Mouse (Mus musculus) heart, embryonic 16.5 days (tissue): ENCODE measurements around the gene Trib2. TPM values are rescaled to one million over a fixed set of nuclear protein-coding genes. Genes with fewer than 3 reads are reported as not detected.

Experiments
- ATAC-seq: fragments of 200-750 bp; cut with Nextera tagmentation; replicated peaks from 2 replicates; pipeline ENCODE4 v1.8.0; 2017; ENCODE audit warnings: moderate number of reproducible peaks; ENCODE audit not compliant: insufficient read depth, low FRiP score; ENCODE audit errors: extremely low read depth
- H3K27ac ChIP-seq: fragments of 300-500 bp; sonication (generic); 2 replicates; pipeline ENCODE4 v1.5.1; 2014; ENCODE audit warnings: mild to moderate bottlenecking, low read length, control low read depth, moderate library complexity
- H3K27me3 ChIP-seq: fragments of 300-500 bp; sonication (generic); 2 replicates; pipeline ENCODE4 v1.6.1; 2014; ENCODE audit warnings: low read length, mixed read lengths; ENCODE audit not compliant: control insufficient read depth, insufficient read depth
- H3K36me3 ChIP-seq: fragments of 300-500 bp; sonication (generic); 2 replicates; pipeline ENCODE4 v1.6.1; 2014; ENCODE audit not compliant: control insufficient read depth, insufficient read depth
- H3K4me1 ChIP-seq: fragments of 300-500 bp; sonication (generic); 2 replicates; pipeline ENCODE4 v1.6.1; 2014; ENCODE audit warnings: low read length, mixed read lengths; ENCODE audit not compliant: control insufficient read depth, insufficient read depth
- H3K4me2 ChIP-seq: fragments of 300-500 bp; sonication (generic); 2 replicates; pipeline ENCODE4 v1.6.1; 2014; ENCODE audit warnings: low read depth, mild to moderate bottlenecking, control low read depth, low read length
- H3K4me3 ChIP-seq: fragments of 300-500 bp; sonication (generic); 2 replicates; pipeline ENCODE4 v1.5.1; 2014; ENCODE audit warnings: mild to moderate bottlenecking, control low read depth, low read length
- H3K9ac ChIP-seq: fragments of 300-500 bp; sonication (generic); 2 replicates; pipeline ENCODE4 v1.6.1; 2014; ENCODE audit warnings: low read length, control low read depth
- H3K9me3 ChIP-seq: fragments of 300-500 bp; sonication (generic); replicated peaks from 2 replicates; pipeline ENCODE4 v1.6.1; 2016; ENCODE audit warnings: low read length; ENCODE audit not compliant: control insufficient read depth
- WGBS: fragments of 180-500 bp; shearing (Covaris S2); extraction: QIAGEN DNeasy Blood & Tissue Kit; methylation state at CpG from one replicate; pipeline ENCODE4 v1.1.7; 2014; 5-methylcytosine and 5-hydroxymethylcytosine counted together
- polyA plus RNA-seq: library from polyadenylated mRNA; unstranded; fragments of >200 nt; fragmentation: Nextera tagmentation; extraction: Ambion mirVana; gene quantifications from 2 replicates; pipeline ENCODE4 v1.2.1, GENCODE M21; 2015

Gene Trib2
- polyA plus RNA-seq, 1 experiment from 2014 or later: 52.7 TPM

DNA sequence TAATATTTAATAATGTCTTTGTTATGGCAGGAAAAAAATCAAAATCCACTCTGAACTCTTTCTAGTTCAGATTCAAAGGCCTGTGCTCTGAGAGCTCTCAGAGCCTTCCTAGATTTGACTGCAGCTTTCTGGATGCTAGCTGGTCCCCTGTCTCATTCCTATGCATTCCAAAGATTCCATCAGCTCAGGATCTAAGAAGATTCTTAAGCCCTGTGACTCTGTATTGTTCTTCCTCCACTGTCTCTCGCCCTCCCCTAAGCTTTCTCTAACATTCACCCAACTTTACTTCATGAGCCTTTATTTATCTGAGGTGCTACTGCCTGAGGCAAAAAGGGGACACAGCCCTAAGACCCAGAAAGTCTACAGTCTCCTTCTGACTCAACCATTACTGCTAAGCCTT lies 51.5 kb downstream of the Trib2 start:
- H3K9me3 ChIP-seq: no peaks in the 10 kb centered on the region
- H3K9ac ChIP-seq: no peak overlapping the region
- 38% methylated on average over 1 of the region's 1 CpGs for WGBS
- no peak overlapping the region for H3K4me3 ChIP-seq
- no peak for ATAC-seq
- no peaks in the 10 kb centered on the region for H3K27me3 ChIP-seq
- no peak overlapping the region for H3K4me2 ChIP-seq
- H3K36me3 ChIP-seq: no peaks in the 10 kb centered on the region
- no peak overlapping the region for H3K27ac ChIP-seq
- H3K4me1 ChIP-seq: peaks cover 5% of the 10 kb centered on the region; the same call in 1 of the 2 replicates

DNA sequence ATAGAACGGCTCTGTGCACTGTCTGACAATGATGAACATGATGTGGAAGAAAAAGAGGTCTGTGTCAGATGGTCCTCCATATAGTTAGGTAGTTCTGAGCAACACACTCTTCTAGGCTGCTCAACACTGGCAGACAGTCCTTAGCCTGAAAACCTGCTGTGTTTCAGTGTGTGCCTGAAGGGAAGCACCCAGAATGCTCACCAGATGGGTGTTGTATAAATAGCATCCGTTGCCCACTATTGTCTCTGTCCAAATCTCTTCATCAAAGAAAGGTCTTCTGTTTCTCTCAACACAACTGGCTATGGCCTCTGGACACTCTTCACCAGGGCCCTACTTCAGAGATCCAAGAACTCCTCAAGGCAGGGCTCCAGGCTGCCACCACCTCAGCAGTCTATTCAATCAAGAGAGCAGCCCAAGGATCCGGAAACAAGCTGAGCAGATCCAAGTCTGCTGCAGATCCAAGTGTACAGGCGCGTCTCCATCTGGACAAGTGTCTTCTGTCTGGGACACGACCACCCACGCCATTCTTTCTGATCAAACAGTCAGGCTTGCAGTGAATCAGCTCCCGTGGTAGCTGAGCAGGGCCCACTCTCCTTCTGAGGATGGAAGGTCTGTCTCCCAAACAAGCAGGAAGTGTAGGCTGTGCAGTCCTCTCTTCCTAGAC lies 55.1 kb downstream of the Trib2 start:
- no peak overlapping the region for H3K9ac ChIP-seq
- H3K4me3 ChIP-seq: no peak overlapping the region
- ATAC-seq: no peak
- no peak overlapping the region for H3K27ac ChIP-seq
- no peaks in the 10 kb centered on the region for H3K36me3 ChIP-seq
- whole genome bisulfite sequencing: 74% methylated on average over 8 of the region's 8 CpGs
- peaks cover 5% of the 10 kb centered on the region; the same call in 1 of the 2 replicates for H3K4me1 ChIP-seq
- H3K27me3 ChIP-seq: no peaks in the 10 kb centered on the region
- no peak overlapping the region for H3K4me2 ChIP-seq
- no peaks in the 10 kb centered on the region for H3K9me3 ChIP-seq

DNA sequence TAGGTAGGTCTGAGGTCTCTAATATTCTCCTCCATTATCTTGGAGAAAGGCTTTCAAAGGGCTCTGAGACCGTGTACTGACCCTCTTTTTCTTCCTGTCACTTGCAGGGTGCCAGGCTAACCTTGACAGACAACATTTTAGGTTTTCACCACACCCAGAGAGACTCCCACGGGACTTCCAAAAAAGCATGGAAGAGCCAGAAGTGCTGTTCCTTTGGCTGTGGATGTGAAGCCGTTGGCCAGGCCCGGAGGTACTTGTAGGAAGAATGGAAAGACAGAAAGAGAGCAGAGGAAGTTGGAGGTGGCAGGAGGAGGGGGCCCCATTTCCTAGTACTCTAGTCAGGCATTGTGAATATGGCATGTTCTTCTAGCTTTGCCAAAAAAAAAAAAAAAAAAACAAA lies 56.0 kb downstream of the Trib2 start:
- Histone ChIP-seq H3K36me3 (no peaks in the 10 kb centered on the region), H3K27ac (no peak overlapping the region), H3K4me3 (no peak overlapping the region), H3K27me3 (no peaks in the 10 kb centered on the region), H3K4me1 (peaks cover 5% of the 10 kb centered on the region; the same call in 1 of the 2 replicates), H3K9me3 (no peaks in the 10 kb centered on the region), H3K9ac (no peak overlapping the region), H3K4me2 (no peak overlapping the region)
- ATAC-seq: no peak
- 69% methylated on average over 4 of the region's 4 CpGs for WGBS

DNA sequence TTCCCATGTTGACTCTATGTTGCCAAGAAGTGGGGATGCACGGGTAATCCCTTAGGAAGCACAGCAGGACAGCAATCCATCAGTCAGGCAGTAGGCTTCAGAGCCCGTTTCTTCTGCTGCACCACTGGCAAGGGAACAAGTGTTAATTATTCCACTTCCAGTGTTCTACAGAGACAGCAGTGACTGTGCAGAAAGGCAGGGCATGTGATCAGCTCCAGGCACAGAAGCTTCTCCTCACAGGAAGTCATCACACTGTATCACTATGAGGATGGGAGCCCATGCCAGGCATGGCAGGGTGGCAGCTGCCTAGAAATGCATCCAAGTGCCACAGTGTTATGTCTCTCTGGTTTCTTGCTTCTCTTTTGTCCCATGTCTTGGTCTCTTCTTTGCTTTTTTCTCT lies 57.9 kb downstream of the Trib2 start:
- H3K36me3 ChIP-seq: no peaks in the 10 kb centered on the region
- no peaks in the 10 kb centered on the region for H3K27me3 ChIP-seq
- no peaks in the 10 kb centered on the region for H3K9me3 ChIP-seq
- H3K27ac ChIP-seq: no peak overlapping the region
- WGBS: 47% methylated on average over 2 of the region's 2 CpGs
- ATAC-seq: no peak
- peaks cover 3% of the 10 kb centered on the region; the same call in 1 of the 2 replicates for H3K4me1 ChIP-seq
- no peak overlapping the region for H3K4me2 ChIP-seq
- H3K4me3 ChIP-seq: no peak overlapping the region
- no peak overlapping the region for H3K9ac ChIP-seq

DNA sequence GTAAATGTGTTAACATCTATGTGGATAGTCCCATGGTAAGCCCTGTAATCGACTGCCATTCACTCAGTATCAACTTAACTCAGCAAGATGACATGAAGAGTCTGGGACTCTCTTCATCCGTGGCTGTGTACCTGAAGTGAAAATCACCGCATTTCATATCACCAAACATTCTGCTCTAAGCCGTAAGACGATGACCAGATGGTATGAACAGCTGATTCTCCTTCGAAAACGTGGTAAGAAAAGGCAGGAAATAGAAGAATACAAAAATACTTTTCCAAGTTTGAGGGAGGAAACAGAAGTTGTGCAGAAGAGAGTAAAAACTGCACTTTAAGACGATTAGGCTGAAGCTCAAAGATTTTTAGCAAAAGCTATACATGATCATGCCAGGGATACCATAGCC lies 59.4 kb downstream of the Trib2 start:
- Histone ChIP-seq H3K9ac (no peak overlapping the region), H3K4me3 (no peak overlapping the region), H3K27ac (no peak overlapping the region), H3K36me3 (no peaks in the 10 kb centered on the region), H3K9me3 (no peaks in the 10 kb centered on the region), H3K4me2 (no peak overlapping the region), H3K4me1 (peaks cover 3% of the 10 kb centered on the region; the same call in 1 of the 2 replicates), H3K27me3 (no peaks in the 10 kb centered on the region)
- ATAC-seq: no peak
- 68% methylated on average over 8 of the region's 8 CpGs for WGBS

DNA sequence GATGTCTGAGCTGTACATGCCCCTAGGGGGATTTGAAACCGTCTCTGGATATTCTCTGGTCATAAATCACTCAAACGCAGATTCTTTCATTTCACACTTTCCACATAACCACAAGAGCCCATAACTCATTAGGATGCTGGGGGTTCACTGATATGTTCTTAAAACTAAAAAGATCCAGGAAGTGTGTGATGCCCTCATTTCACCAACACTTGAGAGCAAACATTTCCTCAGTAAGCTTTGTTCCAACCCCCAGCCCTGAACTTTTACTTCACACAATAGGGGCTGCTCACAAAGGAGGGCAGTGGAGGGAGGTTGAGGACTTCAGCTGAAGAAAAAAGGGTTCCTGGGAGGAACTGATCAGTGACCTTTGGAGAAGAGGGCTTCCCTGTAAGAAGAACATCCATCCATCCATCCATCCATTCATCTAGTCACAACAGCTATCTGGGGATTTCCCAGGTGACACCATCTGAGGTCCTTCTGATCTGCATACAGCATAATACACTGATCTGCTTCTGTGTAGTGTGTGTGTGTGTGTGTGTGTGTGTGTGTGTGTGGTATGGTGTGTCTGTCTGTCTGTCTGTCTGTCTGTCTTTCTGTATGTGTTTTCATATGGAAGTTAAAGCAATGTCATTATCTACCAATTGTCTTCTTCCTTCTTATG lies 61.6 kb downstream of the Trib2 start:
- no peaks in the 10 kb centered on the region for H3K4me1 ChIP-seq
- H3K4me3 ChIP-seq: no peak overlapping the region
- H3K36me3 ChIP-seq: no peaks in the 10 kb centered on the region
- WGBS: 61% methylated on average over 2 of the region's 2 CpGs
- ATAC-seq: no peak
- H3K9me3 ChIP-seq: no peaks in the 10 kb centered on the region
- H3K4me2 ChIP-seq: no peak overlapping the region
- H3K27me3 ChIP-seq: no peaks in the 10 kb centered on the region
- H3K9ac ChIP-seq: no peak overlapping the region
- no peak overlapping the region for H3K27ac ChIP-seq

DNA sequence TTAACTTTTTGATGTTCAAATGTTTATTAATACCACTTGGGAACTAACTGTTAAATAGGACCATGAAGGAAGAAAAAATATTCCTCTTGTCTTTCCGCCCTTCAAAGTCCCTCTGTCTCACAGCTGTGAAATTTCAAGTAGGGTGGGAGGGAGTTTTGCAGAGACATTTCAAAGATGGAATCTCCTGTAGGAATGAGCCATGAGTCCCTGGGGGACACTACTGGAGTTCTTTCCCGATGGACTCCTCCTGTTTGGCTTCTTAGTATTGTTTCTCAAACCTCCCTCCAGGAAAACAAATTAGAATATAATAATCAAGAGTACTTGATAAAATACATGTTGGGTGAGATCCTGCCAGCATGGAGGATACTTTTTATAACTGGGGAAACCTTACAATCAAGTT lies 62.1 kb downstream of the Trib2 start:
- no peaks in the 10 kb centered on the region for H3K36me3 ChIP-seq
- no peak overlapping the region for H3K9ac ChIP-seq
- no peaks in the 10 kb centered on the region for H3K27me3 ChIP-seq
- no peak overlapping the region for H3K27ac ChIP-seq
- no peaks in the 10 kb centered on the region for H3K4me1 ChIP-seq
- 66% methylated on average over 2 of the region's 2 CpGs for WGBS
- no peak overlapping the region for H3K4me3 ChIP-seq
- ATAC-seq: no peak
- no peak overlapping the region for H3K4me2 ChIP-seq
- no peaks in the 10 kb centered on the region for H3K9me3 ChIP-seq

DNA sequence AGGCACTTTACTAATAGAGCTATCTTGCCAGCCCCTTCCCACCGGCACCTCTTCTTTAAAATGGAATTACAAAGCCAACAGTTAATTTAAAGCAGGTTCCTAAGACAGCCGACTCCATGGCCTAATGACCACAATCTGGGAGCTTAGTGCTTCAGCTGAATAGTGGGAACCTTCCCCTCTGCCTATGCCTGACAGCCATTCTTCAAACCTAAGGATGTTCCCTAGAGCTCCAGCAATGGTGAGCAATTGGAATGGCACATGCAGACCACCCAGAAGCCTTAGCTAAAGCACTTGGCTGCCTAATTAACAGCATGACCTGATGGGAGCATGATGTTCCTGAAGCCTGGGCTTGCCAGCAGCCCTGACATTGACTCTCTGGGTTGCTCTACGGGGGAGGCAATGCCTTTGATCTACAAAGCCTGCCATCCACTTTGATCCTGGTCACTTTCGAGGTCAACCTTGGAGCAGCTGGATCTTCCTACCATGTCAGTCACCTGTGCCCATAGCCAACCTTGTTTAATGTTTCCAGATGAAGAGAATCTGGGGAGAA lies 67.0 kb downstream of the Trib2 start:
- no peak for ATAC-seq
- 51% methylated on average over 4 of the region's 4 CpGs for WGBS

DNA sequence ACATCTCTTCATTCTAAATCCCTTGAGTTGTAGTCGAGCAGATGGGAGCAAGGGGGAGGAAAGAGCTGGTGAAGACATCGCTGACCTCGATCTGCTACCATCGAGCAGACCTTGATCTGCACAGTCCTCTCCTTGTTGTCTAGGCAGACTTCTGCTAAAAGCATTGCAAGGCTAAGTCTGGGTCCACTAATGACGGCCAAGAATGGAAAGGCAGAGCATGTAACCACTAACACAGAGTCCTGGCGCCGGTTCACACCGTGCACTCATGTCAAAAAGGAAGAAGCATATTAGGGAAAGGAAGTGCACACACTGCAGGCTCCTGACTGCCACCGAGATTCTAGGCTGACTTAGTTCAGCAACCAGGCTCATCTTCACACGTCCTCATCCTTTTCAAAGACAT lies 71.0 kb downstream of the Trib2 start:
- H3K4me1 ChIP-seq: peaks cover 2% of the 10 kb centered on the region
- no peaks in the 10 kb centered on the region for H3K27me3 ChIP-seq
- no peaks in the 10 kb centered on the region for H3K9me3 ChIP-seq
- WGBS: 60% methylated on average over 10 of the region's 10 CpGs
- no peak for ATAC-seq
- H3K4me2 ChIP-seq: no peak overlapping the region
- no peak overlapping the region for H3K4me3 ChIP-seq
- H3K9ac ChIP-seq: no peak overlapping the region
- no peaks in the 10 kb centered on the region for H3K36me3 ChIP-seq
- H3K27ac ChIP-seq: no peak overlapping the region; the same call in 1 of the 2 replicates

More for the DNA sequence above, 67.0 kb downstream of the Trib2 start:
- no peaks in the 10 kb centered on the region for H3K4me1 ChIP-seq
- no peak overlapping the region for H3K4me2 ChIP-seq
- H3K9ac ChIP-seq: no peak overlapping the region
- no peak overlapping the region for H3K4me3 ChIP-seq
- no peak overlapping the region for H3K27ac ChIP-seq
- no peaks in the 10 kb centered on the region for H3K27me3 ChIP-seq
- H3K36me3 ChIP-seq: no peaks in the 10 kb centered on the region
- H3K9me3 ChIP-seq: no peaks in the 10 kb centered on the region
